ENCODE assay signal across 30 mouse cellular contexts in the genomic region with DNA sequence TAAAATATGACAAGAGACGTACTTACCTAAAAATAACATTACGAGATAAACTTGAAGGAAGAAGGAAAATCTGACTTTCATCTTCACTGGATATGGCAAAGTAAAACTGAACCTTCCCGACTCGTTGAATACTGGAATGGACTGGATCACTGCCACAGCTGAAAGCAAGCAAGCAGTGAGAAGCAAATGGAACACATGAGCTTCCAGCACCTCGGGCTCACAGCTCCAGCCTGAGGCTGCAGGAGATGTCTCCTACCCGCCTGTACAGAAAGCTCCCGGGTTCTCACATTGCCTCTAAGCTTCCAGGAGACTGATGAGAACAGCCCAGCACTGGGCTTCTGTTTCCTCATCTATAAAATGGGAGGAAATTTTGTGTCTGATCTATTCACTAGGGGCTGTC. TPM values are rescaled to one million over a fixed set of nuclear protein-coding genes. Genes with fewer than 3 reads are reported as not detected.
A peak's percentile ranks its signal among the peaks of the same experiment; 100 is the strongest.
DNase-seq lines count a peak whose midpoint lies in the region; ATAC-seq and TF ChIP-seq lines count a peak whose summit lies in the region.
"Had no signal": no experiment of that assay in that cellular context is flagged by ENCODE, and none has a peak within 500 bp of the region (broad histone marks: within the 10 kb centered on the region; RNA-seq: fewer than 3 reads in every experiment).

No protein-coding gene starts in this region.

- no peak overlapping the region for H3K9ac ChIP-seq in intestine, postnatal 0 days (ENCODE audit: low read depth, low read length)
- H3K9ac ChIP-seq: embryonic facial prominence, embryonic 13.5 days; embryonic facial prominence, embryonic 15.5 days; forebrain, embryonic 12.5 days had no signal

- no peaks in the 10 kb centered on the region for H3K27me3 ChIP-seq in intestine, postnatal 0 days (replicated peaks; ENCODE audit: control insufficient read depth, insufficient read depth, low read length)
- H3K27me3 ChIP-seq: CH12.LX; embryonic facial prominence, embryonic 13.5 days; embryonic facial prominence, embryonic 15.5 days; forebrain, embryonic 12.5 days; Patski had no signal

- peak; percentile 74 for ATAC-seq in frontal cortex, adult (ENCODE audit: low TSS enrichment)
- no peak for ATAC-seq in intestine, postnatal 0 days
- ATAC-seq: activated CD4-positive, CD25-positive, alpha-beta regulatory T cell, adult 4 months; CD4-positive, CD25-positive, alpha-beta regulatory T cell, adult 4 months; forebrain, embryonic 14.5 days; forebrain, embryonic 16.5 days; Patski had no signal

- H3K4me3 ChIP-seq in left cerebral cortex, adult 2 months = no peak overlapping the region
- H3K4me3 ChIP-seq in intestine, postnatal 0 days (ENCODE audit: low read depth, low read length) = no peak overlapping the region
- H3K4me3 ChIP-seq: embryonic facial prominence, embryonic 13.5 days; embryonic facial prominence, embryonic 15.5 days; erythroblast, embryonic 14.5 days; forebrain, embryonic 10.5 days; forebrain, embryonic 12.5 days had no signal

- H3K4me1 ChIP-seq in intestine, postnatal 0 days (replicated peaks; ENCODE audit: control insufficient read depth, insufficient read depth, low read length) = no peaks in the 10 kb centered on the region
- H3K4me1 ChIP-seq: embryonic facial prominence, embryonic 13.5 days; embryonic facial prominence, embryonic 15.5 days; forebrain, embryonic 10.5 days; forebrain, embryonic 12.5 days had no signal

- no peaks in the 10 kb centered on the region for H3K9me3 ChIP-seq in intestine, postnatal 0 days (ENCODE audit: control insufficient read depth)
- H3K9me3 ChIP-seq: embryonic facial prominence, embryonic 13.5 days; embryonic facial prominence, embryonic 15.5 days; forebrain, embryonic 10.5 days; forebrain, embryonic 12.5 days; G1E had no signal

- H3K27ac ChIP-seq in left cerebral cortex, adult 2 months = peak overlapping the region; percentile 51
- no peak overlapping the region for H3K27ac ChIP-seq in intestine, postnatal 0 days (ENCODE audit: low read depth, low read length)
- H3K27ac ChIP-seq: embryonic facial prominence, embryonic 13.5 days; embryonic facial prominence, embryonic 15.5 days; forebrain, embryonic 10.5 days; forebrain, embryonic 12.5 days had no signal

- WGBS in intestine, postnatal 0 days = 91% methylated on average over 7 of the region's 7 CpGs

- DNase-seq in frontal cortex, postnatal 25 days (ENCODE audit: low spot score in 2 of 2) = no peak
- DNase-seq in left cerebral cortex, adult 2 months (ENCODE audit: extremely low spot score in 1 of 2, low spot score in 2 of 2) = no peak
- DNase-seq in left cerebral cortex, adult 11 months (ENCODE audit: low spot score) = no peak
- DNase-seq: adrenal gland, adult 8-10 months; adrenal gland, postnatal 14 days; adrenal gland, postnatal 36 days; B cell, adult 2 months; cerebellum, adult 11 months; cerebellum, adult 18-20 months; cerebellum, adult 8-10 months; cerebellum, adult 9-11 months; cerebellum, postnatal 14 days; cerebellum, postnatal 36 days; embryo, embryonic 11 days had no signal

- peaks cover 68% of the 10 kb centered on the region for H3K36me3 ChIP-seq in intestine, postnatal 0 days (ENCODE audit: control insufficient read depth, insufficient read depth)

- no peak for TF ChIP-seq CTCF in left cerebral cortex, adult 2 months (IDR thresholded peaks at IDR 0.05)
- TF ChIP-seq CTCF in intestine, postnatal 0 days (IDR thresholded peaks at IDR 0.05; ENCODE audit: low read depth) = no peak

- intact Hi-C loops in left cerebral cortex, adult 2 months (cut with DNase I) = no loop called here

- H3K4me2 ChIP-seq in intestine, postnatal 0 days (replicated peaks; ENCODE audit: low read depth) = no peak overlapping the region
- H3K4me2 ChIP-seq: embryonic facial prominence, embryonic 13.5 days; embryonic facial prominence, embryonic 15.5 days; forebrain, embryonic 12.5 days had no signal

RNA-seq across cellular contexts. Expression of gene Ints14, which starts 29.6 kb away (rescaled TPM):
- 10 to 100 TPM; 19.4 to 22.2 TPM for total RNA-seq in left cerebral cortex, adult 2 months (2021)
- polyA plus RNA-seq in intestine, postnatal 0 days (2015; fragmentation: Nextera tagmentation; extraction: Ambion mirVana) = 23.1 and 23.8 TPM in 2 replicates

RNA-seq across cellular contexts. Expression of gene Hacd3, which starts 31.2 kb away (rescaled TPM):
- 100 to 1,000 TPM; 148 to 158 TPM for total RNA-seq in left cerebral cortex, adult 2 months (2021)
- 43.9 and 46.8 TPM in 2 replicates for polyA plus RNA-seq in intestine, postnatal 0 days (2015; fragmentation: Nextera tagmentation; extraction: Ambion mirVana)

RNA-seq across cellular contexts. Expression of gene Slc24a1, which starts 38.9 kb away (rescaled TPM):
- under 1 TPM in 1 of 2 experiments, not detected in 1; 0.07 TPM for total RNA-seq in left cerebral cortex, adult 2 months (2021)
- 0.04 TPM in 1 of 2 replicates, not detected in the other for polyA plus RNA-seq in intestine, postnatal 0 days (2015; fragmentation: Nextera tagmentation; extraction: Ambion mirVana)
- total RNA-seq: adrenal gland, adult 18-20 months; adrenal gland, adult 8-10 months; adrenal gland, postnatal 36 days had no signal
- polyA plus RNA-seq: embryonic facial prominence, embryonic 11.5 days; embryonic facial prominence, embryonic 13.5 days; erythroblast, embryonic 14.5 days; G1E had no signal

RNA-seq across cellular contexts. Expression of gene Dpp8, which starts 41.9 kb away (rescaled TPM):
- total RNA-seq in left cerebral cortex, adult 2 months (2021) = 100 to 1,000 TPM; 166 to 172 TPM
- 14.1 and 14.8 TPM in 2 replicates for polyA plus RNA-seq in intestine, postnatal 0 days (2015; fragmentation: Nextera tagmentation; extraction: Ambion mirVana)
